Comparison of ENCODE assay signal across 26 mouse cellular contexts in the genomic region with DNA sequence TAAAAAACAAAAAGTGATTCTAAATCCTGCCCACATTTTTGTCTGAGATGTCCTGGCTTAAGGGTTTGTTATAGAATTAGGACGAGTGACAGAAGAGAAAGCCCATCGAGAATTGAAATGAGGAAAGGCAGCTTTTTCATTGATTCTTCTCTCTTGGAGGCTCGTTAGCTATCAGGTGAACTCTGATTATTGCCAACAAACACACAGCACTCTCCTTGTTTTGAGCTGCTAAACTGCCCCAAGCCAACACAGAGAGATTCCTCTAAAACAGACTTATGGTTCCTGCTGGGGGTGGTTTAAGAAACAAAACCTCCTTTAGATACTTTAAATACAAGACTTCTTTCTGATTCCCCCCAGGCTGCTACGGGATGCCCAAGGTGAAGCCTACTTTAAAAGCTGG.
"Had no signal": no experiment of that assay in that cellular context is flagged by ENCODE, and none has a peak within 500 bp of the region (broad histone marks: within the 10 kb centered on the region; RNA-seq: fewer than 3 reads in every experiment).

No protein-coding gene starts in this region.

- H3K4me2 ChIP-seq: embryonic facial prominence, embryonic 12.5 days; embryonic facial prominence, embryonic 13.5 days; embryonic facial prominence, embryonic 15.5 days; forebrain, embryonic 12.5 days; forebrain, embryonic 13.5 days; forebrain, embryonic 15.5 days had no signal

- H3K27me3 ChIP-seq: embryonic facial prominence, embryonic 12.5 days; embryonic facial prominence, embryonic 13.5 days; embryonic facial prominence, embryonic 15.5 days; forebrain, embryonic 12.5 days; forebrain, embryonic 13.5 days; forebrain, embryonic 15.5 days had no signal

- H3K4me3 ChIP-seq: embryonic facial prominence, embryonic 12.5 days; embryonic facial prominence, embryonic 13.5 days; embryonic facial prominence, embryonic 15.5 days; erythroblast, embryonic 14.5 days; forebrain, embryonic 10.5 days; forebrain, embryonic 12.5 days; forebrain, embryonic 13.5 days; forebrain, embryonic 15.5 days; gastrocnemius, adult 2 months; heart, adult 2 months had no signal

- H3K36me3 ChIP-seq: embryonic facial prominence, embryonic 12.5 days; embryonic facial prominence, embryonic 13.5 days; embryonic facial prominence, embryonic 15.5 days; forebrain, embryonic 10.5 days; forebrain, embryonic 12.5 days; forebrain, embryonic 15.5 days had no signal

- H3K9me3 ChIP-seq: embryonic facial prominence, embryonic 12.5 days; embryonic facial prominence, embryonic 13.5 days; embryonic facial prominence, embryonic 15.5 days; forebrain, embryonic 10.5 days; forebrain, embryonic 12.5 days; forebrain, embryonic 13.5 days; forebrain, embryonic 15.5 days had no signal

- H3K9ac ChIP-seq: embryonic facial prominence, embryonic 12.5 days; embryonic facial prominence, embryonic 13.5 days; embryonic facial prominence, embryonic 15.5 days; forebrain, embryonic 12.5 days; forebrain, embryonic 13.5 days; forebrain, embryonic 15.5 days; forebrain, postnatal 0 days had no signal

- ATAC-seq: forebrain, embryonic 13.5 days; forebrain, embryonic 14.5 days; forebrain, embryonic 15.5 days; forebrain, postnatal 0 days had no signal

- H3K4me1 ChIP-seq: embryonic facial prominence, embryonic 12.5 days; embryonic facial prominence, embryonic 13.5 days; embryonic facial prominence, embryonic 15.5 days; forebrain, embryonic 10.5 days; forebrain, embryonic 12.5 days; forebrain, embryonic 13.5 days had no signal

- DNase-seq: cerebellum, adult 18-20 months; cerebellum, adult 2 months; cerebellum, adult 8-10 months; cerebellum, adult 9-10 months; cerebellum, adult 9-11 months; cerebellum, postnatal 14 days; cerebellum, postnatal 25 days; cerebellum, postnatal 36 days; embryo, embryonic 11 days; forebrain, postnatal 0 days; gastrocnemius, adult 2 months; gastrocnemius, postnatal 10 days; gastrocnemius, postnatal 14 days; gastrocnemius, postnatal 25 days; gastrocnemius, postnatal 36 days; heart, adult 18-20 months; heart, adult 2 months had no signal

- H3K27ac ChIP-seq: embryonic facial prominence, embryonic 12.5 days; embryonic facial prominence, embryonic 13.5 days; embryonic facial prominence, embryonic 15.5 days; forebrain, embryonic 10.5 days; forebrain, embryonic 12.5 days; forebrain, embryonic 13.5 days; gastrocnemius, adult 2 months; heart, adult 2 months had no signal
